Mouse (Mus musculus) mouse embryonic stem cell (cell line): ENCODE measurements around the gene Dock7.

Experiments
- in situ Hi-C, 2 experiments: fragments of 300-500 bp; cut with MboI; formaldehyde crosslinking; loops; 1 replicate in 1 of 2; 3 replicates in 1 of 2; pipeline ENCODE4 v1.14.3; 2019 to 2020; ENCODE audit warnings: low sequenced_read_pairs in 2 of 2, low pct_unique_long_range_greater_than_20kb in 1 of 2, mixed read lengths in 1 of 2; ENCODE audit not compliant: unreplicated experiment in 1 of 2

The Dock7 gene

GRCm38 (mm10) chr4:99123546-99123945, 2.8 kb upstream of the Dock7 start:
- in situ Hi-C loops: no loop called here

GRCm38 (mm10) chr4:99122786-99123185, 2.1 kb upstream of the Dock7 start:
- in situ Hi-C loops: no loop called here

- in situ Hi-C loops: no loop called here
These were observed 1.3 kb upstream of the Dock7 start for GRCm38 (mm10) chr4:99122047-99122446.

GRCm38 (mm10) chr4:99121123-99121755, 524 bp upstream of the Dock7 start:
- in situ Hi-C loops: no loop called here

- in situ Hi-C loops: no loop called here
These were observed 1.7 kb downstream of the Dock7 start for GRCm38 (mm10) chr4:99119051-99119450.

GRCm38 (mm10) chr4:99115797-99116196, 4.9 kb downstream of the Dock7 start:
- in situ Hi-C loops: no loop called here

GRCm38 (mm10) chr4:99111670-99112069, 9.0 kb downstream of the Dock7 start:
- in situ Hi-C loops: no loop called here

GRCm38 (mm10) chr4:99108817-99109216, 11.9 kb downstream of the Dock7 start:
- in situ Hi-C loops: no loop called here

- in situ Hi-C loops: no loop called here
These were observed 17.9 kb downstream of the Dock7 start for GRCm38 (mm10) chr4:99102846-99103245.

- in situ Hi-C loops: no loop called here
These were observed 20.0 kb downstream of the Dock7 start for GRCm38 (mm10) chr4:99100724-99101123.

- in situ Hi-C loops: no loop called here
These were observed 28.9 kb downstream of the Dock7 start for GRCm38 (mm10) chr4:99091777-99092176.

- in situ Hi-C loops: no loop called here
These were observed 29.5 kb downstream of the Dock7 start for GRCm38 (mm10) chr4:99091151-99091701.

GRCm38 (mm10) chr4:99087760-99088485, 32.8 kb downstream of the Dock7 start:
- in situ Hi-C loops: no loop called here

- in situ Hi-C loops: no loop called here
These were observed 36.9 kb downstream of the Dock7 start for GRCm38 (mm10) chr4:99083862-99084261.

- in situ Hi-C loops: no loop called here
These were observed 39.5 kb downstream of the Dock7 start for GRCm38 (mm10) chr4:99081169-99081568.

- in situ Hi-C loops: no loop called here
These were observed 42.7 kb downstream of the Dock7 start for GRCm38 (mm10) chr4:99078005-99078404.

GRCm38 (mm10) chr4:99068806-99069205, 51.9 kb downstream of the Dock7 start:
- in situ Hi-C loops: no loop called here

GRCm38 (mm10) chr4:99064524-99064923, 56.2 kb downstream of the Dock7 start:
- in situ Hi-C loops: no loop called here

- in situ Hi-C loops: no loop called here
These were observed 72.1 kb downstream of the Dock7 start for GRCm38 (mm10) chr4:99048581-99048980.

- in situ Hi-C loops: no loop called here
These were observed 74.2 kb downstream of the Dock7 start for GRCm38 (mm10) chr4:99046471-99046870.
